Mouse (Mus musculus) fat pad, adult 2 months (tissue): ENCODE results near the gene Serpinb11.

Experiments
- DNase-seq: peaks from one replicate; pipeline ENCODE4 v3.0.0-alpha.2; 2011; ENCODE audit warnings: low read depth, low spot score; ENCODE audit errors: extremely low read depth

The Serpinb11 gene

DNA sequence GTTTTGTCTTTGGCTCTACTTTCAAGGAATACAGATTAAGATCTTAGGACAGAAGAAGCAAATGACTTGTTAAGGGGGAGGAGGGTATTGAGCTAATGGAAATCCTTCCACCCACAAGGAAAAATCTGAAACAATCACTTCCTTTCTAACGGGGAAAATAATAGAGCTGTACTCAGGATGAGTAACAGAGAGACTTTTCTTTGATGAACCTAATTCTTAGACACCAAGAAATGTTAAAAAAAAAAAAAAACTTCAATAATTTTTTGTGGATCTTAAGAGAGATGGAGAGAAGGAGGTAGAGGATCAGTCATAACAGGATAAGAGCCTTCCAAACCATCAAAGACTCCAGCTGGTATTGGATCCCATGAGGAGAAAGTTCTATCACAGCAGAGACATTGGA, at the start of gene Serpinb11:
TSS of gene Serpinb11 (plus strand) at position 301 of the 400 bp plus-strand sequence.
- no peak for DNase-seq

DNA sequence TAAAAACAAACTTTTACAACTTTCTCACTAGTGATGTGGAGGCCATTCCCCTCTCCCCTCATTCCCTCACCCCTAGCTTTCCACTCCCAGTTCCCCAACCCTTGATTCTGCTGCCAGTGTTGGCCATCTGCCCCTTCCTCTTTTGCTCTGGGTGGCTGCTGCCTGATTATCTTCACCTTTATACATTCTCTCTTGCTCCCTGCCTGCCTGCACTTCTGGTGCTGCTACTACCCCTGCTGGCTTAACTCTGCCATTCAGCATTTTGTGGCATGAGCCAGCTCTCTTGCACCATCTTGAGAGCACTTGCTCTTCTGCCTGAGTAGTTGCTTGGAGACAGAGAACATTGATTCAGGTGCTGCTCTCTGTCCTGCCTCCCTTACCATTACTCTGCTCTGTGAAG, 15.0 kb upstream of the Serpinb11 start:
- DNase-seq = no peak

DNA sequence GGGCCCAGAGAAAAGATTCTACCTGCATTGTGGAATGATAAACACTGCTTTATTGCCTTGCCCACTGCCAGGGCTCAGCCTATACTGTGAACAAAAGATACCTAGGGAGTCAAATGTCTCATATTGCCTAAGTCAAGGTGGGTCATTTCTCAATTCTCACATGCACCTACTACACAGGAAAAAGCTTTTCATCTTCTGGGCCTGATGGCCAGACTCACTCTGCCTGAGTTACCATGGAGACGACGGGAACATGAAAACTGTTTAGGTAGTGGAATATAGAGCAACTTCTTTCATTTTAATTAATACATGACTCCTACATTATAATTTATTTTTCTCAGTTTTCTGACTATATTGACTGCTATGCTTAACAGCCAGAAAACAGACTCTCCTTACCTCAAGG, 14.2 kb upstream of the Serpinb11 start:
- DNase-seq = no peak

DNA sequence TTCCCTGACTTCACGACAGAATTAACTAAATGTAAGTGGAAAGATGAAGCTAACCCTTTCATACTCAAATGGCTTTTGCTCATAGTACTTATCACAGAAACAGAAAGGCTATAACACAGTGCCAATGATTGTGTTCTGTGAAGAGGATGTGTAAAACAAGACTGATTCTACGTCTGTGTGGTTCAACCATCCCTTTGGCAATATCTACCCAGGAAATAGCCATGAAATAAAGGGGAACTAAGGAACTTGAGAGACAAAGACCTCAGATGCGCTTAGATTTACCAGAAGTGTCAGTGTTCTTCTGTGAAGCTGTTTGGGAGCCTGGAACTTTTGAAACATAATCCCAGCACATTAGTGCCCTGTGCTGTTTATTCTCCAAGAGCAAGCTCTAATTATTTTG, 10.6 kb upstream of the Serpinb11 start:
- no peak for DNase-seq

DNA sequence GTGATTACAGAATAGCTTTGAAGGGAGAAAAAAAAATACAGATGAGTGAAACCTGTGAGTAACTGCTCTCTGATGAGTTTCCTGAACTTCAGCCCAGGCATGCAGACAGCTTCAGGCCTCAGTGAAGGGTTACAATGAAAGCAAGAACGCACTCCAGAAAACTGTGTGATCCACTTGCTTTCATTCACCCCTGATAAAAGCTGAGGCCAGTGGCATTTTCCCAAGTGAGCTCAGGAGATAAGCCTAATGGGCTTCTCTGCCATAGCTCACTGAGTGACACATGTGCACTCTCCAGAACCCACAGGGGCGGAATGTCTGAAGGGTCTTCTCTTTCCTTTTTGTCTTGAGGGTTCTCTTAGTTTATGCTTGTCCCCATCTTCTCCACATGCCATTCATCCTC, 9.9 kb upstream of the Serpinb11 start:
- no peak for DNase-seq

DNA sequence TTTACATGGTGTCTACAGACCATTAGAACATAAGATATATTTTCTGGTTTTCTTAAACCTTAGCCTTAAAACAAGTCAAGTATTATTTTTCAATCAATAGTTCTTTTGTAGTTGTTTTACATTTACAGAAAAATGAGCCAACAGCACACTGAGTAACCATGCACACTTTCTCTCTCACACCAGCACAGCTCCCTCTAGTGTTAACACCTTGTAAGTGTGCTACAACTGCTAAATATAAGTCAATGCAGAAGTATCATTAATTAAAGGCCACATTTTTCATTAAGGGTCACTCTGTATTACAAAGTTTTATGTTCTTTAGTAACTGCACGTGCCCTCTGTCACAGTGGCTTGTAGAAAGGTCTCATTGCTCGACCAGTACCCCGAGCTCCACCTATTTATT, 8.0 kb upstream of the Serpinb11 start:
- no peak for DNase-seq

DNA sequence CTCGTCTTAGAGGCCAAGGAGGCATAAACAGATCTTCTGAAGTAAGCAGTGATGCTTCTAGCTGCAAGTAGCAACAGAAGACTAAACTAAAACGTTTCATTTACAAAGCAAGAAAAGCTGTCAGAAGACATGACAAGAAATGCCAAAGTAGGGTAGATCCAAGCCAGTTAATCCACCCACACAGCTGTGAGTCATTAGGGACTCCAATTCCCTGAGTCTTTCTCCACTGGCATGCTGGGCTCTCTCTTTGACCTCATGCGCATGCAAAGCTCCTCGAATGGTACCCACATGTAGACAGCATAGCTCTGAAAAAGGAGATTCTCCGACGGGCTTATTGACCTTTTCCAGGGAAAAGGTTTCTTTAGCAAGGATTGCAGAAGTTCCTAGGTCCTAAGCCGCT, 5.0 kb downstream of the Serpinb11 start:
- DNase-seq = no peak

DNA sequence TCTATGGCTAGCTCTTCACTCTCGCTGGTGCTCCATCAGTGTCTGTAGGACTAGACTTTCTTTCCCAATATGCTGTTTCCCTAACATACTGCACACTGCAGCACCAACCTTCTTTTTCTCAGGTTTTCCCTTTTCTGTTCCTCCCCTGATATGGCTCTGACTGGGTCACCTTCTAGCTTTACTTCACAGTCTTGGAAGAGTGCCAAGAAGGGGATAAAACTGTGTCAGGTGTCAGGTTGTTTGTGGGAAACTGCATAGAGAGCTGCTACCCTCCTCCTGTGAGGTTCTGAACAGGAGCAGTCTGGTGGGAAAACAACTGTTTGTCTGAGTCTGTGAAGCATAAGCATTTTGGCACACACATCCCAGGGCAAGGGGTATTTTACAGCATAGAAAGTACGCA, 7.9 kb downstream of the Serpinb11 start:
- no peak for DNase-seq

DNA sequence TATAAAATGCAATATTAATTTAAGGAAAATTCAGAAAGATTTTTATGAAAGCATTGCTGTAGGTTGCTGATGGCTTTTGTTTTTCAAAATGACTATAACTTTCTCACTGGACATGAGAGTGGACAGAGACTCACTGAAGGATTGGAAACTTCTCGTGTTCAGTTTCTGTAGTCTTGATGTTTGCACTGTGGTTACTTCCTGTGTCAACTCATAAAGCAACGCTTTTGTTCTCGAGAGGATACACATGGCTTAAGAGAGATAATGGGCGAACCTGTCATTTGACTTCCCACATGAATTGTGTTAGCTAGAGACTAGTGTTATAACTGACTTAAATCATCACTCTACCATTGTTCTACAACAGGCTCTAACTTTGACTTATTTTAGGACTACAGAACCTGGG, 16.0 kb downstream of the Serpinb11 start:
- DNase-seq = no peak

DNA sequence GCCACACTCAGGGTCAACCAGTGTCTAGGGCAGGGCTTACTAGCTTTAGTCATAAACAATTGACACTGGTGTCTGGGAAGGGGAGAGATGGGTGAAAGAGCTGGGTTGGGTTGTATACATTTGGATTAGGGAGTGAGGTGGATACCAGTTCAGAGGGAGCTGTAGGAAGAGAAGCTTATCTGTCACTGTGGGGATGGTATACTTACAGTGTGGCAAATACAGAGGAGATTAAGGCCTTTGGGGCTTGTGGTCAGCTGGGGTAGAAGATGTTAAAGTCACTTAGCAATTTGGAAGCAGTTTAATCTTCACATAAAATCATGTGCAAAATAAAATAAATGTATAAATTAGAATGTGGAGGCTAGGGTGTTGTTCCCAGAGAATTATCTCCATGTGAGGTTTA, 17.4 kb downstream of the Serpinb11 start:
- no peak for DNase-seq

DNA sequence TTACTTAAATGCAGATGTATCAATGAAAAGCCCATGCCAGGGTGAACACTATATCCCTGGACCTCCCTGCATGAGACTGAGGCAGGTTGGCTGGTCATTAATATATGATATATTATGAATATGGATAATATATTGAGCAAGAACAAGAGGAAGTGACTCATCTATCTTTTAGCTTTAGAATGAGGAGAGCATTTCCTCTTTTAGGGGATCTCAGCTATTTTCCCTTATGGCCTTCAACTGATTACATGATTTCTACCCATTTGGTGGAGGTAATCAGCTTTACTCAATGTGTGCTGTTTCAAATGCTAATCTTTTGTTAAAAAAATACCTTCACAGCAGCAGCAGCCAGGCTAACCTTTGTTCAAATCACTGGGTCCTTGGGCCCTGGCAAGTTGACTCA, 20.5 kb downstream of the Serpinb11 start:
- no peak for DNase-seq

DNA sequence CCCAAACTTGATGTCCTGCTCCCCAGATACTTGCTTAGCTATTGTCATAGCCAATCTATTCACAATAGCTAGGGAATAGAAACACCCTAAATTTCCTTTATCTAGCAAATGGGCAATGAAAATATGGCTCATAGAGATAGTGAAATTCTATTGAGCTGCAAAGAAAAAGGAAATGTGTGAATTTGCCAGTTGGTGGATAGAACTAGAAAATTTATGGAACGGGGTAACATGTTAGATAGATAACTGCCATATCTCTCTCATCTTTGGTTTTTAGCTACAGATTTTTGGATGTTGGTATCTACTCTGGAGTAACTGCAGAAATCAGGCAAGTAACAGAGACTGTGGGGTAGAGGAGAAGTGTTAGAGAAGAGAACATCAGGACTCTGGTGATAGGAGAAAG, 21.4 kb downstream of the Serpinb11 start:
- DNase-seq = no peak

DNA sequence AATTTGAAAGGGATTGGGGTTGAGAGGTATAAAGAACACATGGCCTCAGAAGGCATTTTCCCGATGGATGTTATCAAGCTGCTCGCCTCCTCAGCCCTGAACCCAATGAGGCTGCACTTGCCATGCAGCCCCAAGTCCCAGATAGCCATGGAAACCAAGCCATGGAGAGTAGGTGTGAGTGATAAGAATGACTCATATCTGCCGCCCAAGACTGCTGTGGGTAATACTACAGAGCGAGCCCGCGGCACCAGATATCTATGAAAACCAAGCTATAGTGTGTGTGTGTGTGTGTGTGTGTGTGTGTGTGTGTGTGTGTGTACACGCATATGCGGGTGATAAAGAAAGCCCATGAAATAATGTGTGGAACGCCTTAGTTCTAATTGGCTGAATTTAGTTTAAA, 23.5 kb downstream of the Serpinb11 start:
- no peak for DNase-seq

DNA sequence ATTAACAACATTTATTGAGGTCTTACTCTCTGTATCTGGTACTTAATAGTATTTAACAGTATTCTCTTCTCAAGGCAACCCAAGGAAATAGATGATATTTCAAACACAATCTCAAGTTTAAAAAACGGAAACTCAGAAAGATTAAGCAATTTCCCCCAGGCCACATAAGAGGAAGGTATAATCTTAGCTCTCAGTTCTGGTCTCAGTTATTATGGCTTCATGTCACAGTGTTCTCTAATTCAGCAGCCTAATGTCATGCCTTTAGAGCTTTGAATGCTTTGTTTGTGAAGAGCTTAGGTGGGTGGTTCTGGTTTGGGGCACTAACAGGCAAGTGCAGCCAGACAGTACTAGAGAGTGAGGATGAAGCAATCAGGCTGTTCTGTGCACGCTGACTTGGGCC, 28.8 kb downstream of the Serpinb11 start:
- no peak for DNase-seq

DNA sequence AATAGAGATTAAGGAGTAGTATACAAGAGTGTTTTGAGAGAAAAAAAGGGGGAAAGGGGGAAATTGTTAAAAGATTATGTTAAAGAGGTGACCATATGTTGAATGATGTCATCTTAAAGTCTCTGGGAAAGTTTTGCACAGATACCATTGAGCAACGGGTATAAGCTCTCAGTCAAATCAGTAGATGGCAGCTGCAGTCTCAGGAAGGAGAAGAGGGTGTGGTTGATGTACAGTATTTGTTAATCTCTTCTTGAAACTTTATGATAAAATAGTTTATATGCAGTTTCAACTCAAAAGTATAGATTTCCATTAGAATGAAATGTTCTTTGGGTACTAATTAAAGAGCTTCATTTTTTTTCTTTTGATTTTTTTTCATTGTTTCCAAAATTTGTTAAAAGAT, 36.5 kb downstream of the Serpinb11 start:
- no peak for DNase-seq

DNA sequence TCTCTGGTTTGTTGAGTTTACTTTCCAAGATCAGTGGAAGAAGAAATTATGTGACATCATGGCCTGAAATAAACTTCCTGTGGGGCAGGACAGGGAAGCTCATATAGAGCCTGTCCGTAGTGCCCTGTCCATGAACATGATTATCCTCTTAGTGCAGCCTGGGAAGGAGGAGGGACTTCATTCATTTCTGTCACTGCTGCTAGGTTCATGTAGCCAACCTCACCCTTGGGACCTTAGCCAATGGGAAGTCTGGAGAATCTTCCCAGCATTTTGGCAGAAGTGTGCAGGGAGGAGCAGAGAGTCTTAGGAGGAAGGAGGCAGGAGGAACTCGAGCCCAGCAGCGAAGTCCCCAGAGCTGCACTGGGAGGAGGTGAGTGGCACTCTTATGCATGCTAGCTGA, 38.4 kb downstream of the Serpinb11 start, which contains the start of gene Serpinb7:
TSS of gene Serpinb7 (plus strand) at position 301 of the 400 bp plus-strand sequence.
- DNase-seq = no peak

DNA sequence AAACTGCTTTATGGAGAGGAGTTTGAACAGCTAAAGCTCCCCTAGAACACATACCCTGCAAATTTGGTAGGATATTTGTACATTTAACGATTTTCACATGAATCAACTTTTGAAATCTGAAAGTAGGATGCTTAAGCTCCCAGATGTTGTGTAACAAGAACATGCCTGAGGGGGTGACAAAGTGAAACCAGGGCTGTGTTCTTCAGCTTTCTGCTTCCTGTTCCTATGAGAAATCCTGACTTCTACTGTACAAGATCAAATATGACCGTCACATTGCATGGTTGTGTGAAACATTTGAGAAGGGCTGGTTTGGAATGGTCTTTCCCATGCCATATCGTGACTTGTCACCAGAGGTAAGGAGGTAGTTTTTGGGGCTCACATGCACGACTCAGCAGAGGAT, 41.1 kb downstream of the Serpinb11 start:
- DNase-seq = no peak

DNA sequence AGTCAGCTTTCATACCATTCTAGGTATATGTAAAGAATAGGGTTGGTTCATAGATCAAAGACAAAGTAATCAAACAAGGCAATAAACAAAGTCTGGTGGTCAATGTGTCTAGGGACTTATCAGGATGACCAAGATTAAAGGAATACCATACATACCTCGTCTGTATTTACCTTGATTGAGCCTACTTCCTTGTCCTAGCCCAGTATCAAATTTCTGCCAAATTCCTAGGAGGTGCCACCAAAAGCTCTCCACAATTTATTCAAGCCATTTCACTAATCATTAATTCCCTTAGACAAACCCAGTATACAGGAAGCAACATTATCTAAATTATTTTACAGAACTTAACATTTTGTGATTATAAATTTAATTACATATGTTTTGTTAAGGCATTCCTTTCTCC, 53.7 kb downstream of the Serpinb11 start:
- no peak for DNase-seq

DNA sequence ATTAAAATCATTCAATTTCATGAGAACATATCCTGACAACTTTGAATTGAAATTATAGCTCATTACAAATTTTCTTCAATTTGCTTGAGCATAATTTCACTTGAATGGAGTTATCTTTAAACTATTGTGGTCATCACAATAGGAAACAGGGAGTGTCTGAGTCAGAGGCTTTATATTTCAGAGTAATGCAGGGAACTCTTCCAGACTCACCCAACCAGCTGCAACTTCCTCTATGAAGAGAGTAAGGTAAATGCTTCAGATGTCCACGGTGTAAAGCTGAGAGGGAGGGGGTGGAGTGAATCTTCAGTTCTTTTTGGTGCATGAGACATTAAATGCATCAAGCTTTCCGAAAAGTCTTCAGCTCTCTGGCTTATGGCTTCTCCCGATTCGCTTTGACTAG, 61.5 kb downstream of the Serpinb11 start:
- DNase-seq = no peak
